7 mouse cellular contexts compared by ENCODE assay signal in genomic region chr2:147789268-147789667, GRCm38 (mm10).
DNase-seq lines count a peak whose midpoint lies in the region; ATAC-seq and TF ChIP-seq lines count a peak whose summit lies in the region.

No protein-coding gene starts in this region.

- no peaks in the 10 kb centered on the region for H3K4me1 ChIP-seq in kidney, embryonic 14.5 days (ENCODE audit: control insufficient read depth, insufficient read depth, low read length)
- H3K4me1 ChIP-seq in liver, postnatal 0 days (ENCODE audit: insufficient read depth): no peaks in the 10 kb centered on the region

- DNase-seq in kidney, adult 11 months: peak; percentile 15
- DNase-seq in adrenal gland, adult 2 months: peak; percentile 61
- DNase-seq in embryo, embryonic 9.5 days (ENCODE audit: extremely low spot score): peak; percentile 71
- DNase-seq in kidney, postnatal 36 days: peak; percentile 50 to 85
- peak; percentile 59 for DNase-seq in liver, postnatal 0 days
- DNase-seq in right cerebral cortex, postnatal 14 days: peak; percentile 75

- H3K4me2 ChIP-seq in kidney, embryonic 14.5 days (replicated peaks; ENCODE audit: low read depth, low read length): no peak overlapping the region
- no peak overlapping the region for H3K4me2 ChIP-seq in liver, postnatal 0 days (ENCODE audit: low read depth, low read length)

- no peak overlapping the region for H3K27ac ChIP-seq in kidney, embryonic 14.5 days (ENCODE audit: low read depth, low read length)
- no peak overlapping the region for H3K27ac ChIP-seq in liver, postnatal 0 days (ENCODE audit: low read depth)

- no peak for TF ChIP-seq EP300 in liver, postnatal 0 days (IDR thresholded peaks at IDR 0.05; ENCODE audit: low read depth)

- no peaks in the 10 kb centered on the region for H3K36me3 ChIP-seq in kidney, embryonic 14.5 days (ENCODE audit: control insufficient read depth, insufficient read depth, low read length)
- H3K36me3 ChIP-seq in liver, postnatal 0 days (replicated peaks; ENCODE audit: insufficient read depth, low read length): no peaks in the 10 kb centered on the region

- TF ChIP-seq CTCF in liver, postnatal 0 days (IDR thresholded peaks at IDR 0.05; ENCODE audit: low read depth): peak; percentile 64

- 10% methylated on average over 3 of the region's 3 CpGs for WGBS in kidney, embryonic 14.5 days
- 11% methylated on average over 3 of the region's 3 CpGs for WGBS in liver, postnatal 0 days (ENCODE audit: insufficient replicate concordance)

- no peaks in the 10 kb centered on the region for H3K9me3 ChIP-seq in kidney, embryonic 14.5 days (ENCODE audit: control insufficient read depth, low read length)
- H3K9me3 ChIP-seq in liver, postnatal 0 days (ENCODE audit: low read length): no peaks in the 10 kb centered on the region

- ATAC-seq in kidney, embryonic 14.5 days (ENCODE audit: low FRiP score, low TSS enrichment): no peak
- ATAC-seq in liver, postnatal 0 days: no peak

- no peak overlapping the region for H3K4me3 ChIP-seq in kidney, embryonic 14.5 days (ENCODE audit: low read length)
- no peak overlapping the region for H3K4me3 ChIP-seq in liver, postnatal 0 days (ENCODE audit: low read depth, low read length)

- no peaks in the 10 kb centered on the region for H3K27me3 ChIP-seq in kidney, embryonic 14.5 days (ENCODE audit: control insufficient read depth, insufficient read depth, low read length)
- no peaks in the 10 kb centered on the region for H3K27me3 ChIP-seq in liver, postnatal 0 days (ENCODE audit: insufficient read depth, low read length)

- H3K9ac ChIP-seq in kidney, embryonic 14.5 days (ENCODE audit: low read depth, low read length): no peak overlapping the region
- no peak overlapping the region for H3K9ac ChIP-seq in liver, postnatal 0 days (replicated peaks)

Comparison
In these comparisons a context has a peak if more than half of its experiments do, and no peak if none do; other contexts are left out.
1. DNase-seq: peak in every context shown above with its lines; median percentile 75 in right cerebral cortex, postnatal 14 days; 71 in embryo, embryonic 9.5 days; 68 in kidney, postnatal 36 days; 61 in adrenal gland, adult 2 months; 59 in liver, postnatal 0 days; 15 in kidney, adult 11 months.